Comparison of ENCODE assay signal across 20 mouse cellular contexts in genomic region chr11:18165609-18166347, GRCm38 (mm10).
"Had no signal": no experiment of that assay in that cellular context is flagged by ENCODE, and none has a peak within 500 bp of the region (broad histone marks: within the 10 kb centered on the region; RNA-seq: fewer than 3 reads in every experiment).

No protein-coding gene starts in this region.

- H3K4me2 ChIP-seq: intestine, embryonic 15.5 days; kidney, embryonic 15.5 days; limb, embryonic 13.5 days; liver, embryonic 12.5 days; liver, embryonic 15.5 days; midbrain, embryonic 11.5 days had no signal

- H3K4me3 ChIP-seq: intestine, embryonic 15.5 days; kidney, embryonic 15.5 days; limb, embryonic 10.5 days; limb, embryonic 13.5 days; liver, embryonic 12.5 days; liver, embryonic 15.5 days; megakaryocyte, embryonic 14.5 days had no signal

- ATAC-seq: intestine, embryonic 15.5 days; liver, embryonic 12.5 days had no signal

- H3K9me3 ChIP-seq: intestine, embryonic 15.5 days; kidney, embryonic 15.5 days; limb, embryonic 10.5 days; limb, embryonic 13.5 days; liver, embryonic 12.5 days; liver, embryonic 15.5 days; megakaryocyte, embryonic 14.5 days had no signal

- H3K27me3 ChIP-seq: intestine, embryonic 15.5 days; kidney, embryonic 15.5 days; limb, embryonic 13.5 days; liver, embryonic 12.5 days; liver, embryonic 15.5 days; megakaryocyte, embryonic 14.5 days had no signal

- H3K9ac ChIP-seq: intestine, embryonic 15.5 days; kidney, embryonic 15.5 days; limb, embryonic 13.5 days; liver, embryonic 12.5 days; liver, embryonic 15.5 days had no signal

- DNase-seq: kidney, adult 11 months; kidney, adult 8-10 months; kidney, postnatal 10 days; kidney, postnatal 4 days; liver; midbrain, embryonic 14.5 days; right cerebral cortex, adult 18-20 months; right cerebral cortex, postnatal 14 days; right cerebral cortex, postnatal 4 days; thymus, postnatal 25 days had no signal

- H3K27ac ChIP-seq: intestine, embryonic 15.5 days; kidney, embryonic 15.5 days; limb, embryonic 10.5 days; limb, embryonic 13.5 days; liver, embryonic 12.5 days; liver, embryonic 15.5 days; macrophage; stomach, postnatal 0 days had no signal

- H3K4me1 ChIP-seq: intestine, embryonic 15.5 days; kidney, embryonic 15.5 days; limb, embryonic 10.5 days; limb, embryonic 13.5 days; liver, embryonic 12.5 days; liver, embryonic 15.5 days; megakaryocyte, embryonic 14.5 days had no signal

- H3K36me3 ChIP-seq: intestine, embryonic 15.5 days; kidney, embryonic 15.5 days; limb, embryonic 10.5 days; limb, embryonic 13.5 days; liver, embryonic 12.5 days; liver, embryonic 15.5 days had no signal
